Mouse (Mus musculus) midbrain, embryonic 13.5 days (tissue): ENCODE results near the gene Pparg. TPM values are rescaled to one million over a fixed set of nuclear protein-coding genes. Genes with fewer than 3 reads are reported as not detected.
A peak's percentile ranks its signal among the peaks of the same experiment; 100 is the strongest.

Experiments
- ATAC-seq: fragments of 200-750 bp; cut with Nextera tagmentation; 2 replicates; pipeline ENCODE4 v1.8.0; 2017; ENCODE audit warnings: mild to moderate bottlenecking, moderate TSS enrichment, moderate library complexity
- H3K27ac ChIP-seq: fragments of 300-500 bp; sonication (generic); 2 replicates; pipeline ENCODE4 v1.5.1; 2015; ENCODE audit warnings: inconsistent platforms, mild to moderate bottlenecking, moderate library complexity
- H3K27me3 ChIP-seq: fragments of 300-500 bp; sonication (generic); 2 replicates; pipeline ENCODE4 v1.6.1; 2015; ENCODE audit warnings: mild to moderate bottlenecking, inconsistent platforms
- H3K36me3 ChIP-seq: fragments of 300-500 bp; sonication (generic); 2 replicates; pipeline ENCODE4 v1.6.1; 2015; ENCODE audit warnings: mild to moderate bottlenecking, inconsistent platforms
- H3K4me1 ChIP-seq: fragments of 300-500 bp; sonication (generic); replicated peaks from 2 replicates; pipeline ENCODE4 v1.6.1; 2015; ENCODE audit warnings: inconsistent platforms
- H3K4me2 ChIP-seq: fragments of 300-500 bp; sonication (generic); replicated peaks from 2 replicates; pipeline ENCODE4 v1.6.1; 2015; ENCODE audit warnings: moderate library complexity, mild to moderate bottlenecking, inconsistent platforms
- H3K4me3 ChIP-seq: fragments of 300-500 bp; sonication (generic); replicated peaks from 2 replicates; pipeline ENCODE4 v1.5.1; 2015; ENCODE audit warnings: mild to moderate bottlenecking, inconsistent platforms
- H3K9ac ChIP-seq: fragments of 300-500 bp; sonication (generic); replicated peaks from 2 replicates; pipeline ENCODE4 v1.6.1; 2015; ENCODE audit warnings: mild to moderate bottlenecking, inconsistent platforms
- H3K9me3 ChIP-seq: fragments of 300-500 bp; sonication (generic); 2 replicates; pipeline ENCODE4 v1.6.1; 2016; ENCODE audit warnings: mild to moderate bottlenecking, inconsistent platforms
- WGBS: fragments of 180-500 bp; shearing (Covaris S2); methylation state at CpG from one replicate; pipeline ENCODE4 v1.1.7; 2015; 5-methylcytosine and 5-hydroxymethylcytosine counted together
- polyA plus RNA-seq: library from polyadenylated mRNA; unstranded; fragments of >200 nt; fragmentation: Nextera tagmentation; extraction: Ambion mirVana; gene quantifications from 2 replicates; pipeline ENCODE4 v1.2.1, GENCODE M21; 2015

Pparg gene
- polyA plus RNA-seq, 1 experiment from 2014 or later: 0.22 TPM

- H3K4me2 ChIP-seq: no peak overlapping the region
- ATAC-seq: no peak
- WGBS: 41% methylated on average over 2 of the region's 2 CpGs
Measured at GRCm38 (mm10) chr6:115333099-115333694, 27.6 kb upstream of the Pparg start.

GRCm38 (mm10) chr6:115335536-115335935 is 25.2 kb upstream of the Pparg start:
- 47% methylated on average over 6 of the region's 6 CpGs for WGBS
- Histone ChIP-seq H3K9ac (no peak overlapping the region), H3K4me2 (no peak overlapping the region), H3K9me3 (no peaks in the 10 kb centered on the region), H3K27me3 (no peaks in the 10 kb centered on the region), H3K4me3 (no peak overlapping the region), H3K36me3 (no peaks in the 10 kb centered on the region), H3K27ac (no peak overlapping the region), H3K4me1 (no peaks in the 10 kb centered on the region)
- no peak for ATAC-seq

More at GRCm38 (mm10) chr6:115333099-115333694, 27.6 kb upstream of the Pparg start:
- H3K4me3 ChIP-seq: no peak overlapping the region
- no peaks in the 10 kb centered on the region for H3K36me3 ChIP-seq
- H3K27ac ChIP-seq: no peak overlapping the region
- H3K9ac ChIP-seq: no peak overlapping the region
- H3K4me1 ChIP-seq: no peaks in the 10 kb centered on the region
- no peaks in the 10 kb centered on the region for H3K9me3 ChIP-seq
- H3K27me3 ChIP-seq: no peaks in the 10 kb centered on the region

- H3K4me3 ChIP-seq: no peak overlapping the region
- WGBS: 89% methylated on average over 2 of the region's 2 CpGs
- no peaks in the 10 kb centered on the region for H3K9me3 ChIP-seq
- H3K36me3 ChIP-seq: no peaks in the 10 kb centered on the region
- H3K9ac ChIP-seq: no peak overlapping the region
- H3K4me2 ChIP-seq: no peak overlapping the region
- H3K4me1 ChIP-seq: 0 out of 2 replicates have a peak, but pooled peaks cover 5% of the 10 kb centered on the region
- no peak for ATAC-seq
- H3K27me3 ChIP-seq: 0 out of 2 replicates have a peak, but pooled peaks cover 4% of the 10 kb centered on the region
- H3K27ac ChIP-seq: no peak overlapping the region
Measured at GRCm38 (mm10) chr6:115340084-115340483, 20.7 kb upstream of the Pparg start.

GRCm38 (mm10) chr6:115343096-115343495 is 17.7 kb upstream of the Pparg start:
- ATAC-seq: no peak
- 0 out of 2 replicates have a peak, but pooled peaks cover 5% of the 10 kb centered on the region for H3K4me1 ChIP-seq
- H3K27me3 ChIP-seq: 0 out of 2 replicates have a peak, but pooled peaks cover 4% of the 10 kb centered on the region
- no peaks in the 10 kb centered on the region for H3K36me3 ChIP-seq
- H3K4me2 ChIP-seq: no peak overlapping the region
- no peaks in the 10 kb centered on the region for H3K9me3 ChIP-seq
- no peak overlapping the region for H3K27ac ChIP-seq
- H3K9ac ChIP-seq: no peak overlapping the region
- no peak overlapping the region for H3K4me3 ChIP-seq
- 61% methylated on average over 4 of the region's 4 CpGs for WGBS

- Histone ChIP-seq H3K27ac (no peak overlapping the region), H3K9me3 (no peaks in the 10 kb centered on the region), H3K36me3 (no peaks in the 10 kb centered on the region), H3K4me1 (0 out of 2 replicates have a peak, but pooled peaks cover 5% of the 10 kb centered on the region), H3K27me3 (0 out of 2 replicates have a peak, but pooled peaks cover 4% of the 10 kb centered on the region), H3K9ac (no peak overlapping the region), H3K4me2 (no peak overlapping the region), H3K4me3 (no peak overlapping the region)
- WGBS: 57% methylated on average over 5 of the region's 5 CpGs
- no peak for ATAC-seq
Measured at GRCm38 (mm10) chr6:115343570-115343969, 17.2 kb upstream of the Pparg start.

GRCm38 (mm10) chr6:115344101-115344500 is 16.6 kb upstream of the Pparg start:
- ATAC-seq: no peak
- Histone ChIP-seq H3K9ac (no peak overlapping the region), H3K27me3 (0 out of 2 replicates have a peak, but pooled peaks cover 4% of the 10 kb centered on the region), H3K4me3 (no peak overlapping the region), H3K27ac (no peak overlapping the region), H3K36me3 (no peaks in the 10 kb centered on the region), H3K4me2 (no peak overlapping the region), H3K9me3 (no peaks in the 10 kb centered on the region), H3K4me1 (0 out of 2 replicates have a peak, but pooled peaks cover 5% of the 10 kb centered on the region)
- WGBS: 32% methylated on average over 10 of the region's 10 CpGs

GRCm38 (mm10) chr6:115344513-115344912 is 16.2 kb upstream of the Pparg start:
- Histone ChIP-seq H3K4me3 (no peak overlapping the region), H3K27me3 (0 out of 2 replicates have a peak, but pooled peaks cover 4% of the 10 kb centered on the region)

GRCm38 (mm10) chr6:115345013-115345412 is 15.7 kb upstream of the Pparg start:
- Histone ChIP-seq H3K27ac (no peak overlapping the region), H3K36me3 (no peaks in the 10 kb centered on the region), H3K9ac (no peak overlapping the region), H3K4me2 (no peak overlapping the region), H3K27me3 (0 out of 2 replicates have a peak, but pooled peaks cover 4% of the 10 kb centered on the region), H3K4me3 (no peak overlapping the region), H3K4me1 (0 out of 2 replicates have a peak, but pooled peaks cover 5% of the 10 kb centered on the region), H3K9me3 (no peaks in the 10 kb centered on the region)
- ATAC-seq: no peak
- WGBS: 84% methylated on average over 8 of the region's 8 CpGs

More at GRCm38 (mm10) chr6:115344513-115344912, 16.2 kb upstream of the Pparg start:
- no peak overlapping the region for H3K27ac ChIP-seq
- no peaks in the 10 kb centered on the region for H3K9me3 ChIP-seq
- 0 out of 2 replicates have a peak, but pooled peaks cover 5% of the 10 kb centered on the region for H3K4me1 ChIP-seq
- no peak overlapping the region for H3K4me2 ChIP-seq
- H3K36me3 ChIP-seq: no peaks in the 10 kb centered on the region
- H3K9ac ChIP-seq: no peak overlapping the region
- WGBS: 27% methylated on average over 11 of the region's 11 CpGs
- no peak for ATAC-seq

- ATAC-seq: no peak
- Histone ChIP-seq H3K4me1 (0 out of 2 replicates have a peak, but pooled peaks cover 1% of the 10 kb centered on the region), H3K27me3 (no peaks in the 10 kb centered on the region), H3K36me3 (no peaks in the 10 kb centered on the region), H3K9me3 (no peaks in the 10 kb centered on the region), H3K27ac (no peak overlapping the region), H3K4me2 (no peak overlapping the region), H3K4me3 (no peak overlapping the region), H3K9ac (no peak overlapping the region)
- 88% methylated on average over 5 of the region's 5 CpGs for WGBS
Measured at GRCm38 (mm10) chr6:115349641-115350464, 10.9 kb upstream of the Pparg start.

GRCm38 (mm10) chr6:115361606-115362462 is 1.1 kb downstream of the Pparg start:
- Histone ChIP-seq H3K4me2 (peak overlapping the region; percentile 99), H3K27ac (no peak overlapping the region), H3K27me3 (peaks cover 37% of the 10 kb centered on the region), H3K9ac (peak overlapping the region; percentile 66), H3K4me1 (peaks cover 12% of the 10 kb centered on the region), H3K4me3 (peak overlapping the region; percentile 61), H3K9me3 (peaks cover 4% of the 10 kb centered on the region; the same call in 1 of the 2 replicates), H3K36me3 (no peaks in the 10 kb centered on the region)
- WGBS: under 1% methylated on average over 48 of the region's 48 CpGs
- peak; percentile 81 for ATAC-seq

- H3K9me3 ChIP-seq: no peaks in the 10 kb centered on the region
- H3K27ac ChIP-seq: no peak overlapping the region
- H3K27me3 ChIP-seq: peaks cover 12% of the 10 kb centered on the region
- no peaks in the 10 kb centered on the region for H3K36me3 ChIP-seq
- no peak overlapping the region for H3K4me2 ChIP-seq
- ATAC-seq: no peak
- H3K4me3 ChIP-seq: no peak overlapping the region
- no peak overlapping the region for H3K9ac ChIP-seq
- H3K4me1 ChIP-seq: peaks cover under 1% of the 10 kb centered on the region
- 88% methylated on average over 3 of the region's 3 CpGs for WGBS
Measured at GRCm38 (mm10) chr6:115366869-115367610, 6.3 kb downstream of the Pparg start.
